Mouse (Mus musculus): ENCODE data around the gene Tmem158.

The Tmem158 gene

DNA sequence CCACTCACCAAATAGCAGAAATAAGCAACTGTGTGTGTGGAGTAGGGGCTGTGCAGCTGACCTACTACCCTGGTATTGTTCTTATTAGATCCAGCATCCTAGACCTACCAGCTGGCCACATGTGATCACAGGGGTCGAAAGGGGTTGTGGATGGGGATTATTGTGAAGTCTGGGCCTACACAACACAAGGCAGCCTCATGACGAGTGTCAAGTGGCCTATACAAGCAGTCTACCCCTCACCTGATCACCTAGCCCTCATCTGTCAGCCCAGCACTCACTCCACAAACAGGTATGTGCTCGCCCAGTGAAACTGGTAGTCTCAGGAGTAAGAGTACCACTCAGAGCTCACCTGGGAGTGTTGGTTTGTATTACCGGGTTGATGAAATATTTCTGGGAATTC lies 15.4 kb downstream of the Tmem158 start:
- in situ Hi-C loops (cut with MboI): no loop called here

DNA sequence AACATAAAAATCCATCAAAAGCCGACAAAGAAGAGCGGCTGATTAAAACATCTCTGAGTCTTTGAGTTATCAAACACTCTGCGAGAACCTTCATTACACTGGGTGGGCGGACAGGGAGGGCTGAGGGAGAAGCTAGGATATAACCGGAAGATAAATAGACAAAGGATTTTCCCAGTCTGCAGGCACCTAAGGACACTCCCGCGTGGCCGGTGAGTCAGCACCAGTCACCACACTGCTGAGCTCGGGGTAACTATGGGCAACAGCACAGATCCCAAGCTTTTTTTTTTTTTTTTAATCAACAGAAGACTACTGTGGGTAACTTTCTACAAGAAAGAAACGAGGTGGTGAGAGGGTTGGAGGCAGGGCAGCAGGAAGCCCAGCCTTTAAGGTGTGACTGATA lies 16.6 kb downstream of the Tmem158 start:
- in situ Hi-C loops (cut with MboI): no loop called here

DNA sequence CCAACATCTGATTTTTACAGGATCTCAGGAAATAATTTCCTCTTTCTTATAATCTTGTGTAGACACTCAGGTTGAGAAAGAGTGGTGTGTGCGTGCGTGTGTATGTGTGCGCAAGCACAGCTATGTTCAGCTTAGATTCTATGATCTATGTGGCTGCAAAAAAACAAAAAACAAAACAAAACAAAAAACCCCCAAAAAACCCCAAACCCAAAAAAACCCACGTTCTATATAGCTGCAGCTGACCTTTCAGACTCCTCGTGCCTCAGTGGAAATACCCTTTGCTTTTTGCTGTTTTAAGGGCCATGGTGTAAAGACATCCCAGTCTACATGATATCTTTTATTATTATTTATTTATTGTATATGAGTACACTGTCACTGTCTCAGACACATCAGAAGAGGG lies 19.4 kb downstream of the Tmem158 start:
- in situ Hi-C loops (cut with MboI): no loop called here

DNA sequence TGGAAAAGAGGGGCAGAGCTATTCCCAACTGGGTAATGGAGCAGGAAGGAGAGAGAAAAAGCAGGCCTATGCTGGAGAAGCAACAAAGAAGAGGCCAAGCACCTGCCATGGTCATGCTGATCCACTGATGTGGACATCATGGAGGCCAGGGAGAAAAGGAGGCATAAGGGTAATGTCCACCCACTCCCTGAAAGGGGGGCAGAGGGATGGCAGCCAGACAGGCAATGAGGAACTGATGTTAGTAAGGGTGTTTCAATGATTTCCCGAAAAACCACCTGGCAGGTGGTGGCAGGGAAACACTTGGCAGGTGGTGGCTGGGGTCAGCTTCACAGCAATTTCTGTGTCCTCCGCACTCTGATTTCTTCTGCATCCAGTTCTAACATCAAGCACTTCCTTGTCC lies 19.8 kb downstream of the Tmem158 start:
- in situ Hi-C loops (cut with MboI): no loop called here

DNA sequence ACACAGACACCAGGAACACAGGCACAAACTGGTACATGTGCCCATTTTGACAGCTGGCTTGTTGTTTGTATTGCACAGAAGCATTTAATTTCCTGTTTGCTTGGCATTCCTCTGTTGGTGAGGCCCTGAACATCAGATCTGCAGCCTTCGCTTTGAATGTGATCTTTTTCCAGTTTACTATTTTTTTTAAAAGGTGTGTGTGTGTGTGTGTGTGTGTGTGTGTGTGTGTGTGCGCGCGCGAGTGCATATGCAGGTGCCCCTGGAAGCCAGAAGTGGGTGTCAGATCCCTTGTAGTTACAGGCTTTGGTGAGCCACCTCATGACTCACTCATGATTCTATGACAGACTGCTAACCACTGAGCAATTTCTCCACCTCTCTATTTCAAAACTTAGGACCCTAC lies 20.3 kb downstream of the Tmem158 start:
- in situ Hi-C loops (cut with MboI): no loop called here

DNA sequence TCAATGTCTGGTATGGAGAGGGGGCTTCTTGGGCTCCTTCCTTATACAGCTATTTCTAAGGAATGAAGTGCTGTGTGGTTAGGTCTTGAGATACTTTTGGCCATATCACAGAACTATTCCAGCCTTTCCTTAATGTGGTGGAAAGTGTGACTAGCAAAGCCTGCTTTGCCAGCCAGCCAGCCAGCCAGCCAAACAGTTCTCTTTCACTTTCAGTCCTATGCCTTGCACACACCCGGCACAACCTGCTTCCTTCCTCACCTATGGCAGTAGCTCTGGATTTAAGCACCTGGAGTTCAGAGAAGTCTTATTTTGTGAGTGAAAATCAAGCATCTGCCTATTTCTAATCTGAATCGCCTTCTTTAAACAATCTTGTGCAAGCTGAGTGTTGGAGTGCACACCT lies 20.9 kb downstream of the Tmem158 start:
- in situ Hi-C loops (cut with MboI): no loop called here

DNA sequence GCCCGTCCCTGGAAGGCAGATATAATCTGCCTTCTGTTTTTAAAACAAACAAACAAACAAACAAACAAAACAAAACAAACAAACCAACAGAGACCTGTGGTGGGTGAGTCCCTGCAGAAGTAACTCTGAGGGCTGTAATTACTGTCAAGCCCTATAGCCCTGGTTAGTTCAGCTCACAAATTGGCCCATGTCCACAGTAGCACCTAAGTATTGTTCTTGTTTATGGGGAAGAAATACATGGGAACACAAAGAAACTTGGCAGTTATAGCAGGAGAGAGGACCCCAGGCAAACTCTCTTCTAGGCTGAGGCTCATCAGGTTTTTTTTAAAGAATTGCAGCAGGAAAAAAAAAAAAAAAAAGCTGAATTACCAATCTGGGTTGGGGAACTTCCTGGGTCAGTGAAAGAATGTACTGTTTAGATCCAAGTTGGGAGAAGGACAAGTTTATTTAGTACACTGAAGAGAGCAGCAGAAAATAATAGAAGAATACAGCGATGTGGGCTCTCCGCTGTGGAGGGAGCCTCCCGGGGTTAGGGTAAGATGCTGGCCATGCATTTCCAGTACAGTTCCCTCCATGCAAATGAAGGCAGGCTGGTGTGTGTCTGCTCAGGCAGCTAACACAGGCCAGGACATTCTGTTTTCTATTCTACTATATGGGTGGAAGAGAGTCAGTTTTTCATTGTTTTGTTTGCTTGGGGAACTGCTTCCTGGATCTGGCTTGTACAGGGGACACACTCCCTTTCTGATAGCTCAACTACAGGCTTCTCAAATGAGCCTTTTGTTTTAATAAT lies 22.1 kb downstream of the Tmem158 start:
- in situ Hi-C loops (cut with MboI): no loop called here

DNA sequence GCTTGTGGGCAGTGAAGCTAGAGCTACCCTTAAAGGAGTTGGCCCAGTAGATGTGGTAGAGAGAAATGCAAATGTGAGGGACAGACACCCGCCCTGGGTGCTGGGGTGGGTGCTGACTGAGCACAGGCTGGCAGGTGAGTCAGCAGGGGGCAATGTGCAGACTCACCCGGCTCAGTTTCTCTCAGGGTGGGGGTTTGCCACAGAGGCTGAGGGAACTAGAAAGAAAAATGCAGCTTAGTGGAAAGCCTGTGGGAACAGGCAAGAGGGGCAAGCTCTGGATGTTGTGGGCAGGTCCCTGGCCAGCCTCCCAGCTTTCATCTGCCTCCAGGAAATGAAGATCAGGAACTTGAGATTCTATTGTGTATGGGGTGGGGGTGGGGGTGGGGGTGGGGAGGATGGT lies 22.8 kb downstream of the Tmem158 start:
- in situ Hi-C loops (cut with MboI): no loop called here

DNA sequence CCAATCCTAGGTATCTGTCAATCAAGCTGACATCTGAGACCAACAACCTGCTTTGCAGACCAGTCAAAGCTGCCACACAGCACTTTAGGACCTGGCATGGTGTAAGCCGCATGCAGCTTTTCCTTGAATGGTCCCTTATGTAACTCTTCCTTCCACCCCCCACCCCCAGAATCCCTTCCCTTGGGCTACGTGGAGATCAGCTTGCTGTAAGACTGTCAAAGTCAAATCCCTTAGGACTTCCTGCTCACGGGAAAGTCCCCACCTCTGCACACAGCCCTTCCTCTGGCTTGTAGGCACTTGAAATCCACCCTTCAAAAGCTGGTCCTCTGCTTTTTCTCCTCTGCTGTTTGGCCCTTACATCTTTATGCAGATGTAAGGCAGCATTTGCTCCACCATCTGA lies 24.9 kb downstream of the Tmem158 start:
- in situ Hi-C loops (cut with MboI): no loop called here

DNA sequence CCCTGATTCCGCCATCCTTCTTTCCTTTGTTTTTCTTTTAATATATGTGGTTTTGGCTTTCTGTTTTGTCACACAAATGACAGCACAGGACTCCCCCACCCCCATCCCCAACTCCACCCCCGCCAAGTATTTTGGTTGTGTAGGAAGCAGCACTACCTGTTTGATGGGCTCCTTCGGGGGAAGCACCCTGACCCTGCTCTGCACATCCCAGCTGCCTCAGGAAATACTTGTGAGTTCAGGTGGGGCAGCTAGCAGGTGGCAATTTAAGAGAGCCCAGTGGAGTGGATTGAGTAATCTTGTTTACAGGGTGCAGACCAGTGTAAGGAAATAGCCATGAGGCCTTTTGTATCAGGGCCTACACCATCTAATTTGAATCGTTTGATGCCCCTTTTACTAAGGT lies 30.7 kb downstream of the Tmem158 start:
- in situ Hi-C loops (cut with MboI): no loop called here

DNA sequence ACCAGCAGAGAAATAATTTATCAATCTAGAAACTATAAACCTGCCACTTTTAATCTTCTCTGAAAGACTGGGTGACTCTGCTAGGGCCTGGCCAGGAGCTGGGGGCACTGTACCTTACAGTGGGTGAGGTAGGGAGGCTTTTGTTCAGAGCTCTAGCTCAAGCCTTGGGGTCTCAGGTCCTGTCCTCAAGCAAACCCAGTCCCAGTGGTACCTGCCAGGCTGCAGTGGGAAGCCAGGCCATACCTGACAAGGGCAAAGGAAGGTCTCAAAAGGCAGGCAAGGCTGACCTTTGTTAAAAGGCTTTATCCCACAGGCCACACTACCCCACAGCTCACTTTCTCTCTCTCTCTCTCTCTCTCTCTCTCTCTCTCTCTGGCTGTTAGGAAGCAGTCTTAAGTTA lies 31.9 kb downstream of the Tmem158 start:
- in situ Hi-C loops (cut with MboI): no loop called here

DNA sequence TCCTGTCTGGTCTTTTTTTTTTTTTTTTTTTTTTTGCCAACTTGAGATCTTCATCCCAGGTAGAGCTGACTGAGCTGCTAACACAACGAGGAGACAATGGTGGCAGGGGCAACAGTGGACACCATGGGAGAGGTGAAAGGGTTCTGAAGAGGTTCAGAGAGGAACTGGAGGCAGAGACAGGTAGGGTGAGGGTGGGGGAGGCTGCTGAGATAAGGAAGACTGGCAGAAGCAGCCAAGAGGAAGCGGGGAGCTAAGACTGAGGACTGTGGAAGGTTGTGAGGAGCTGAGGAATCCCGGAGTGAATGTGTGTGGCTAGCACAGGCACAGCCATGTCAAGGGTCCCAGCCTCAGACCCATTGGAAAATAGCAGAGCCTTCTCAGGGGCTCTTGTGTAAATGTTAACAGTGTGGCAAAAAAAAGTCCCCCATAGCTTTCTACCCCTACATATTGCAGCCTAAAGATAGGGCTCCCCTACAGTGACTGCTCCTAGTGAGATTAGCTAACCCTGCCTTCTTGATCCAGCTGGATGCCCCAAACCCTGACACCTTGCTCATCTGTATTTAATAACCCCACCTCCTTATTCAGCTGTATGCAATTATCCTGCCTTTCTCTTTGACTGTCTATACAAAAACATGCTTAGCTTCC lies 33.3 kb downstream of the Tmem158 start:
- in situ Hi-C loops (cut with MboI): no loop called here

DNA sequence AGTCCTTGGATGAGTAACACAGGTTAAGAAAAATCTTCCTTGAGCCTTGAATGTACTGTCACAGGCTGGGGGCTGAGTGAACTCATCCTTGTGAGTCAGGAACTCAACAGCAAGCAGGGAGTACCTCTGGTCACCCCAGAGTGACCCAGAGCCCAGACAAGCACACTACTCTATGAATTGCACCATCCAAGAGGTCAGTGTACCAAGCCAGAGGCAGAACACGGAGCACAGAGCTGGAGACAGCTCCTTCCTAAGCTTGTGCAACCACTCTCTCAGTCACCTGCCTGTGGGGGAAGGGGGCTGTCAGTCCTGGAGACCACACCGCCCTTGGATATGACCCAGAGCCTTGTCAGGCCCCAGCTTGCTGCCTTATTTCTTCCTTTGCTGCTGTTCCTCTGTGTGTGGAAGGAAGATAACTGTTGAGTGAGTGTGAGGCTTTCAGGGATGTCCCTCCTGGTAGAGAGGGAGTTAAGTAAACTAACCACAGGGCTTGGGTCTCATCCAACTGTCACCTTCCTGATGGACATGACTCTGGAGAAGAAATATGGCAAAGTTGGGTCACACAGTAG lies 35.6 kb downstream of the Tmem158 start:
- in situ Hi-C loops (cut with MboI): no loop called here

DNA sequence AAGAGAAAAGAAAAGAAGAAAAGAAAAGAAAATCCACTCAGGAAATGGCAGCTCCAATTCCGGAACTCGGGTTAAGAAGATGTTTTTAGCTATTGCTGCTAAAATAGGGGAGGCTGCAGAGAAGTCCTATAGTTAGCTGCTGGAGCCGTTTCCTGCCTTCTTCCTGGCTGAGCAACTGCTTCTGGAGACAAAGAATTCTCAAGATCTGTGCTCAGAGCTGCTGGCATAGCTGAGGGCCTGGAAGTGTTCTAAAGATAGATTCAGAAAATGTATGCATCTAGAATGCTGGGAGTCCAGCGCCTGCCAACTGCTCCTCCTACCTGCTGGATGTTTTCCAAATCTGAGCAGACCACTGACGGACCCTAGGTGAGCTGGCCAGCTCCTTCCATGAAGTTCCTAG lies 40.7 kb downstream of the Tmem158 start:
- in situ Hi-C loops (cut with MboI): no loop called here

DNA sequence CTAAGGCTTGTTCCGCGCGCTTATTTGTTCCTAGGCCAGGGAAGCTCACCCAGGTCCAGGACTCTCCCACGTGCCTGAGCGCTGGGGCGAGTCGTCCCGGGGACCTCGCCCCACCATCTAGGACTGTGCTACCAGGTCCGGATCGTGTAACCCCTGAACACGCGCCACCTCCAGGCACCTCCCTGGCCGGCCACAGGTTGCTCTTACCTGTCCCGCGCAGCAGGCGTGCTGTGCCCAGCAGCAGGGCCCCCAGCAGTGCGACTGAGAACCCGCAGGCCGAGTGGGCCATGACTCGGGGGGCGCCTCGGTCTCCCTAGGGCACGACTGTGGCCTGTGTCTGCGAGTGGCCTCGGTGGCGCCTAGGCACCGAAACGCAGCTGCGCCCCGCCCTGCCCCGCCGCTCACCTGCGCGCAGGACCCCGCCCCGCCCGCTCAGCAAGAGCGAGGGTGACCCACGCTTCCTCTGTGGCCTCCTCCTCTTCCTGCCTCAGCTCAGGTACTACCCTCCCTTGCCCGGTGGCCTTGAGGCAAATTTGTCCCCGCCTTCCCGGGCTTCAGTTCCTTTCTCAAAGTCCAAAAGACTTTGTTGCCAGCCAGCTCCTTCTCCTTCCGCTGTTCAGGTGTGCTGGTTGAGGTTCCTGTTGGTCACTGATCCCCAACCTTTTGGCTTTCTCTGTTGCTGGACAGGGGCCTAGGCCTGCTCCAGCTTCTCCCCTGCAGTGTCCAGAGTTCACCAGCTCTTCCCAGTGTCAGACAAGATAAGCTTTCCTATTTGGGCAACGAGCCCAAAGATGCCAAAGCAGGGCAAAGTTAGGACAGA lies 44.7 kb downstream of the Tmem158 start, which contains the start of gene Cdcp1:
TSS of gene Cdcp1 (minus strand) at position 418 of the 820 bp plus-strand sequence.
- in situ Hi-C loops (cut with MboI): no loop called here

DNA sequence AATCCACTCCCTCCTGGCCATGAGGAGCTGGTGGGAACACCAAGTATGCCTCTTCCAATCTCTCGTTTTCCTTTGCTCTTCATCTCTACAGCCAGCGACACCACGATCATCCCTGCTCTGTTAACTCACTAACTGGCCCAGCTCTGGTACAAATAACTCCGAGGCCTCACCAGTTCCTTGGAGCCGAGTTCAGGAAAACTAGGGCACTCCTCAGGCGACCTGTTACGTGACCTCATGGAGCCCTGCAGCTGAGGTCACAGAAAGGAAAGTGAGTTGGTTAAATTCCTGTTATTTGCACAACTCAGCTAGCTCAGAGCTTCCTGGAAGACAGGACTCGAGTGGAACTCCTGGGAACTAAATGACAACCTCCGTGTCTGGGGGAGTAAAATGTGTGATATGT lies 47.2 kb downstream of the Tmem158 start:
- in situ Hi-C loops (cut with MboI): no loop called here
